Mouse (Mus musculus) lung, adult 18-20 months (tissue): ENCODE measurements around the gene Minpp1.
"Not testable (repeated sequence)": the region's sequence is repeated elsewhere in the genome, so short reads cannot be mapped to it uniquely, and the experiment has no call there.

Experiments used
- DNase-seq, 2 experiments: peaks; one replicate each; pipeline ENCODE4 v3.0.0; 2022; ENCODE audit warnings: mixed read lengths in 2 of 2

Minpp1 gene

GRCm38 (mm10) chr19:32485681-32486105 is at the start of gene Minpp1:
Minpp1 (plus strand) TSS chr19:32485769.
- DNase-seq = peak; percentile 78 to 82

- DNase-seq = no peak
These were observed 46.2 kb upstream of the Minpp1 start for GRCm38 (mm10) chr19:32439356-32439755.

DNA sequence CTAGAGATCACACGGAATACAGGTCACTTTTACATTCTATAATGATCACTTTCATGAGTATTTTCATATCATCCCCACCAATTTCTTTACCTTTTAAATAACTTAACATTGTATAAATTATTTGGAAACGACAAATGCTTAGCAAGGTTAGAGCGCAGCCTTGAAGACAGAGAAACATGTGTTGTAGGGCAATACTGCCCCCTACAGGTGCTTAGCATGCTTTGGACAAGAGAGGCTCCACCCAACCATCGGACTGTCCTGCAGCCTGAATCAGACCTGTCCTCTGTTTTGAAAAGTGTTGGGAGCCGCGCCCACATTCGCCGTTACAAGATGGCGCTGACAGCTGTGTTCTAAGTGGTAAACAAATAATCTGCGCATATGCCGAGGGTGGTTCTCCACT is 44.0 kb upstream of the Minpp1 start:
- peak; percentile 17 to 59 for DNase-seq

GRCm38 (mm10) chr19:32448931-32449330 is 36.6 kb upstream of the Minpp1 start:
- no peak for DNase-seq

DNA sequence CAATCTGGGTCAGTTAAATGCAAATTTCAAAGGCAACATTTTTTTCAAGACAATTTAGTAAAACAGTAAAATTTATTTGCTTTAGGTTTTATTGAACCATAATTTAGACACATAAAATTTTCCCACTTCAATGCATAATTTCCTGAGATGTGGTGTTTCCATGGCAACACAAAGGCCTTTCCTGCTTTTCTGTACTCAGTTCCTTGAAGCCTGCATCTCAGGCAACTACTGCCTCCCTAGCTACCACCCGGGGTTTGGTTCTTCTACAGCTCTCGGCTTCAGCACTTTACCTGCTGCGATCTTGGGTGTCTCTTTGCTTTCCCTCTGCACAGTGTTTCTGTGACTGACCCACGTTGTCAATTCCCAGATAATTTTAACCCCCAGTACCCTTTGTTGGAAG is 33.3 kb upstream of the Minpp1 start:
- no peak for DNase-seq

GRCm38 (mm10) chr19:32456744-32457143 is 28.8 kb upstream of the Minpp1 start:
- no peak for DNase-seq

DNA sequence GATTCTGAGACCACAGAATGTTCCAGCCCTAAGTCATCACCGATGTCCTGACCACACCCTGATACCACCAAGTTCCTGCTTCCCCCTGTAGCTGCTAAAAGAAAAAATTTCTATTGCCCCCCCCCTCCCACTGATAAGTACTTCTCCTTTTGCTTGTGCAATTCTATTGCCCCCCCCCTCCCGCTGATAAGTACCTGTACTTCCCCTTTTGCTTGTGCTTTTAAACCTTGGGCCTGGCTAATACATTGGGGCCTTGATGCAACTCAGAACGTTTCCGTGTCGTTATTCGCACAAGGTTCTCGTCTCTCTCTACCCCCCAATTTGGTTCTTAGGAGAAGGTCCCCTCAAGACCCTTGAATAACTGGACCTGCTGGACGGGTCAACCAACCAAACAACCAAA is 27.9 kb upstream of the Minpp1 start:
- not testable (repeated sequence) for DNase-seq

DNA sequence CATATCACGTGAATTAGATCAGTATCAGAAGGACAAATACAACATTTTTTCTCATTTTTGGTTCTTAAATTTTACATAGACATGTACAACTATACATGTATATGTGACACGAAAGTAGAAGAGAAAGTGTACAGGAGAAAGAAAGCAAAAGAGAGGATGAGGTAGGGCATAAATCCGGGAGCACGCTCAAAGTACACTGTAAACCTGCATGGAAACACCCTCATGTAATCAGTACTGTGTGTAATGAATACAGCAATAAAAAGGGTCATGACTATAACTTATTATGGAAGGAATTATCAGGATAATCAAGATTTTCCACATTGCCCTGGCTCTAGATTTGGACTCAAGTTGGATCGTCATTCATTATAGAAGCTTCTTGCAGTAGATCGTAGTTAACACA is 22.5 kb upstream of the Minpp1 start:
- no peak for DNase-seq

GRCm38 (mm10) chr19:32465228-32465627 is 20.3 kb upstream of the Minpp1 start:
- DNase-seq = no peak

GRCm38 (mm10) chr19:32466478-32466877 is 19.1 kb upstream of the Minpp1 start, which contains the start of gene Rpl9-ps6:
Rpl9-ps6 (minus strand) TSS chr19:32466578.
- DNase-seq = no peak

- no peak for DNase-seq
These were observed 18.2 kb upstream of the Minpp1 start for GRCm38 (mm10) chr19:32467325-32467724.

DNA sequence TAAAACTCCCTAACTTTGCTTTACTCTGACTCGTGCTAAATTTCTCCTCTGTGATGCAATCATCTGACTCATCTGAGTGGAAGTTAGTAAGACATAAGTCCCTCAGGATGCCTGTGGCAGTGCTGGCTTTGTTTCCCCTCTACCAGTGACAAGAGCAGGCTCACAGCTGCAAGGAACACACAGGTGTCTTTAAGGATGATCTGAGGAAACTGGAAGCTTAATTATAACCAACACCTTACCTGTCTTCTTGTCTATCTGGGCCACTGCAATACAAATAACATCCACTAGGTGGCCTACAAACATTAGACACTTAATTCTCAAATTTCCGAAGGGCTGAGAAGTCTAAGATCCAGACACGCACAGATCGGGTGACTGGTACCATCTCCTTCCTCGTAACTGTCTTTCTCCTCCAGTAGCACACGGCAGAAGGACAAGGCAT is 15.5 kb upstream of the Minpp1 start:
- DNase-seq = peak in 1 of 2 experiments; percentile 43

GRCm38 (mm10) chr19:32470570-32471263 is 14.9 kb upstream of the Minpp1 start:
- no peak for DNase-seq

GRCm38 (mm10) chr19:32476016-32476711 is 9.4 kb upstream of the Minpp1 start:
- no peak for DNase-seq

DNA sequence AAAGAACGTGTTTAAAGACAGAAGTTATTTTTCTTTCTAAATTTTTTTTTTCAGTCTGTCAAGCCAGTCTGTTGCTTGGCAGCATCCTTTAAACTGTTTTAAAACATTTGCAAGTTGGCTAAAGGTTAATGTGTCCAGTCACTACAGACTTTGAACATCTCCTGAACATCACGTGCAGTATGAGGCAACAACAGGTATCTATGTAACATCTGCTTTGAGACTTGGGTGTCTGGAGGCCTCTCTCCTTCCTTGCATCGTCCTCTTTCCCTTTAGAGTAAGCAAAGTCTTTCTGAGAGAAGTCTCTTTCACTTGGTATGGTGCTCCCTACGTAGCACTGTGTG is 8.9 kb upstream of the Minpp1 start:
- DNase-seq = no peak

GRCm38 (mm10) chr19:32480255-32480654 is 5.3 kb upstream of the Minpp1 start:
- no peak for DNase-seq

DNA sequence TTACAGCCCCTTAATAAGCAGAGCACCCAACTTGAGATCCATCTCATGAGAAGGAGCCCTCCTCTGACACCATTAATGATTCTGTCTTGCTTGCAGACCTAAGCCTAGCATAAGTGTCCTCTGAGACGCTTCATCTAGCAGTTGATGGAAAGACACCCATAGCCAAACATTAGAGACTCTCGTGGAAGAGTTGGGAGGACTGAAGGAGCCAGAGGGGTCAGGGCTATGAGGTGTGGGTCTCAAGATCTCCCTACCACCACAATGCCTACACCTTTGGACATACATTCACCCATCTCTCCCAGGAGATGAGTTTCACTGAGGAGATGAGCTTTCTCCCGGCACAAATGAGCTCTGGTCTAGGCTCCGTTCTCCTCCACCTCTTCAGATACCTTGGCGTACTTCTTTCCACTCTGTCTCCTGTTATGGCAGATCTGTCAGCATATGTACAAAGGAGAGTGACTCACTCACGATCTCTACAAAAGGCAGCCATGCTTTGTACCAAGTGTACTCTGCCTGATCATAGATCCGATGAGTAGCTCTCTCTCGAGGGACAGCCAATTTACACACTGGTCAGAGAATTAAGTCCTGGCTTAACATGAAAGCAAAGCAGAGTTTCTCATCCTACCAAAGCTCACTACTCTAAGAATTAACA is 4.7 kb upstream of the Minpp1 start:
- DNase-seq = no peak

DNA sequence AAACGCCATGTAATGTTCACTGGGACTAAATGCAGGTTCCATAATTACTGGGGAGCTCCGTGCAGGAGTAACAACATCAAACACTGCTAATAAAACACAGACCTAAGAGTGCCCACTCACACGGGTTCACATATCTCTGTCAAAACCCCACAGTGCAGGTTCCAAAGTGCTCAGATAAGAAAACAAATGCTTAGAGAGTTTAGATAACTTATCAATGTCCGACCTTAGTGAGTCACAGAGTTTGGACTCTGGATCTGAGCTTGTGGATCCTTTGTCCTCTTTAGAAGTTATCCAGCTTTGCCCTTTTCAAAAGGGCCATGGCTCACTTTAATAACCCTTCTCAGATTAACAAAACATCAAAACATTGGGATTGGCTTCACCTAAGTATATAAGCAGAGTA is 4.1 kb upstream of the Minpp1 start:
- no peak for DNase-seq

GRCm38 (mm10) chr19:32484941-32485660 is 468 bp upstream of the Minpp1 start:
- DNase-seq = no peak

DNA sequence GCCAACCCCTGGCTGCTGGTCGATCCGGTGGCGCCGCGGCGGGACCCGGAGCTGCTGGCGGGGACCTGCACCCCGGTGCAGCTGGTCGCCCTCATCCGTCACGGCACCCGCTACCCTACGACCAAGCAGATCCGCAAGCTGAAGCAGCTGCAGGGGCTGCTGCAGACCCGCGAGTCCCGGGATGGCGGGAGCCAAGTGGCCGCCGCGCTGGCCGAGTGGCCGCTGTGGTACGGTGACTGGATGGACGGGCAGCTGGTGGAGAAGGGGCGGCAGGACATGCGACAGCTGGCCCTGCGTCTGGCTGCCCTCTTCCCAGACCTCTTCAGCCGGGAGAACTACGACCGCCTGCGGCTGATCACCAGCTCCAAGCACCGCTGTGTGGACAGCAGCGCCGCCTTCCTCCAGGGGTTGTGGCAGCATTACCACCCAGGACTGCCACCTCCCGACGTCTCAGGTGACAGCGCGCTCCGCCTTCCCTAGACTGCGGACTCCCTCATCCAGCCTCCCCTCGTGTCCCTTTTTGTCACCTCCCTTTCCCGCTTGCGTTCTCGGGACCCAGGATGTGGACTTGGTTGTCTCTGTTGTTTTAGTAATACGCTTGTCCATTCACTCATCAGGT is 646 bp downstream of the Minpp1 start:
- DNase-seq = peak; percentile 78 to 81

- DNase-seq = no peak
These were observed 2.2 kb downstream of the Minpp1 start for GRCm38 (mm10) chr19:32487595-32488255.
